Mouse (Mus musculus) right cerebral cortex, postnatal 4 days (tissue): ENCODE data around the gene Sh2d4b.

ENCODE experiments used
- DNase-seq: peaks from one replicate; pipeline ENCODE4 v3.0.0-alpha.2; 2022

Gene Sh2d4b

GRCm38 (mm10) chr14:40893196-40893595 lies at the start of gene Sh2d4b:
TSS of gene Sh2d4b (minus strand) at chr14:40893266.
- DNase-seq = no peak

- no peak for DNase-seq
These were observed 49.4 kb upstream of the Sh2d4b start for GRCm38 (mm10) chr14:40942429-40942828.

- no peak for DNase-seq
These were observed 45.4 kb upstream of the Sh2d4b start for GRCm38 (mm10) chr14:40938380-40938987.

GRCm38 (mm10) chr14:40937052-40937451 lies 44.0 kb upstream of the Sh2d4b start:
- no peak for DNase-seq

DNA sequence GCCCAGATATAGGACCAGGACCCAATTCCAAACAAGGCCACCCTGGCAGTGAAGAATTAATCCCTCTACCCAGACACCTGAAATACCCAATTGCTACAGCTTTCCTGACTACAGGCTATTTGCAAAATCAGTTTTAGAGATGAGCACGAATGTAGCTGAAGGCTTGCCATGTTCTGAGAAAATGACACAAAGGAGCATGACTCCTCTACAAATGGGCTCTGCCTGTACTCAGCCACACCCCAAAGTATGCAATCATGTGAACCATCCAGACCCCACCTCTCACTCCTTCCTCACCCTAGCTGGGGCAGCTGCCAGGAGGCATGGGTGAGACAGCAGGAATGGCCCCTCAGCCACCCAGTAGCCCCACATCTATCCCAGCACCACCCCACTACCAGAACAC lies 42.4 kb upstream of the Sh2d4b start:
- DNase-seq = no peak

- no peak for DNase-seq
These were observed 42.0 kb upstream of the Sh2d4b start for GRCm38 (mm10) chr14:40935054-40935453.

DNA sequence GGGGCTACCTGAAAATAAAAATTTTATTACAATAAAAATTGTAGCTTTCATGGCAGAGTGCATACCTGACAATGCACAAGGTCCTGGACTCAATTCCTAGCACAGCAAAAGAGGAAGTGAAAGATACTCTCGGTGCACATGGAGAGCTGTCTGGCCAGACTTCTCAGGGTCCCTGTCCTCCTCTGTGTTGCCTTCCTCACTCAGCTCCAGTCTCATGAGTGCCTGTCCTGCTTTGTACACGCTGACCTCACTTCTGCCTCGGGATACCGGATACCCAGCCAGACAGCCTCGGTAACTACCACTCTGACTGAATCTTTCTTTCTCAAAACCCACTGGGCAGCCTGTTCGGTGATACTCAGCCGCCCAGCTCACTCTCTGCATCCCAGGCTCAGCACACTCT lies 40.3 kb upstream of the Sh2d4b start:
- DNase-seq = no peak

DNA sequence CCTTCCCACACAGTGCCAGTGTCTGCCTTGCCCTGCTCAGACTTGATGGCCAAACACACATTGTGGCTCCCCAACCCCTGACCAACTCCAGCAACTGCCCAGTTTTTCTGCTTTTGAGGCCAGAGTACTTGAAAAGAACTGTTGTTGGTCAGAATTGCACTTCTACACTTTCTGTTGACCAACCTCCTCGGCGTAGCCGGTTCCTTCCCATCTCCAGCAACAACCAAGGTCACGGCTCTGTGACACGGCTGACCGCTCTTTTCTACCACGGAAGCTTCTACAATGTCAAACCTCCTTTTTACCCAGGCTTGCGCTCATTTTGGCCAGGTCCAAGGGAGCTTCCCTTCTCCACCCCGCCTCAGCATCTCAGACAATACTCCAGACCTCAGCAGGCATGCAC lies 39.2 kb upstream of the Sh2d4b start:
- no peak for DNase-seq

DNA sequence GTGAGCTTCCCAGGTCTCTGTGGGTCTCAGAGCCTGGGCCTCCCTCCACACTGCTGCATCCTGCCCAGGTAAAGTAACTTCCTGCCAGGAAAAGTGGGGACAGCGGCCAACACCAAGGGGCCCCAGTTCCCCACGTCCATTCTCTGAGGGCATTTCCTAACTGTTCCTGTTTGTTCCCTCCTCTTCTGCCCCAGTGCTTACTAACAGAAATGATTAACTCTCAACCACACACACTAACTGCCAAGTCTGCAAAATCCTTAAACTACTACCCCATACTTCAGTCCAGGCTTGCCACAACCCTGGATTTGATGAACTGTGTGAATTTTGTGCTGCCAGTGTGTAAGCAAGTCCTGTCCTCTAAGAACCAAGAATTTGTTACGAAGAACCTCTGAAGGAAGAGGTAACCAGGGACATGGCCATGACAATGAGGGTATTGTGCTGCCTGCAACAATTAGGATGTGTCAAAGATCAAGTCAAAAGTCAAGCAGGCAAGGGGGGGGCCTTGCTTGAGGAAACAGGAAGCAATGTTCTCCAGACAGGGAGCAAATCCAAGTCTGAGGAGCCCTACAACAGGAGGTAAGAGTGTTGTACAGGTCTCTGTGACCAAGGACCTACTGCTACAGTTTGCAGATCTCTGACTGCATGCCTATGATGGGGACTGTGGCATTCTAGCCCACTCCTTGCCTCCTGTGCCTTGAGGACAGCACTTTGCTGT lies 38.2 kb upstream of the Sh2d4b start:
- no peak for DNase-seq

- DNase-seq = no peak
These were observed 36.9 kb upstream of the Sh2d4b start for GRCm38 (mm10) chr14:40929943-40930342.

- DNase-seq = no peak
These were observed 35.8 kb upstream of the Sh2d4b start for GRCm38 (mm10) chr14:40928897-40929296.

GRCm38 (mm10) chr14:40927041-40927440 lies 34.0 kb upstream of the Sh2d4b start:
- no peak for DNase-seq

DNA sequence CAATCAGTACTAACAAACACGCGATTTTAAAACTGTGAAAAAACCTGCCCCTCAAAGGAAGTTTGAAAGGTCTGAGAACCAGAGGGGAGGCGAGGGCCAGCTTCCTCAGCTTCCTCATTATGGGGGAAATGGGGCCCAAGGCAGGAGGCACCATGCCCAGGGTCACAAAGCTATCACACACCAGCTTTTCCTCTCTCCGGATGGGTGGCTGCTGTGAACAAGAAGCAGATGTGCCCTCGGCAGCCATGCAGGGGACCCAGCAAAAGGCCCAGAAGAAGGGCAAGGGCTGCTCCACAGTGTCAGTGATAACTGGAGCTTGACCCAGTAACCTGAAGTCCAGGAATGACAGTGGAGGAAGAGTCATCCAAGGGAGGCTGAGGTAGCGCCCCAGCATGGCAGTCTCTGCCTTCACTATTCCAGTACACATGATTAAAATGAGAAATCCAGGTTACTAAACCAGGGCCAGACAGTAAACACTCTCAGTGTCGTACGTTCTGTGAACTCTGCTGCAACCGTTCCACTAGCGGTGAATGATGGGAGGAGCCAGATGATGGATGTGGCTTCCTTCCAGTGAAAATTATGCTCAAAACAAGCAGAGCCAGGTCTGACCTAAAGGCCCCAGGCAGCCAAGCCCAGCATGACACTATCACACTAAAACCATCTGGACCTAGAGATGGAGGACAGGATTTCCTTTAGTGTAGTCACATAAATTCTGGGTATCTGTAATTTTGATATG lies 31.5 kb upstream of the Sh2d4b start:
- DNase-seq = no peak

- no peak for DNase-seq
These were observed 28.2 kb upstream of the Sh2d4b start for GRCm38 (mm10) chr14:40921241-40921640.

GRCm38 (mm10) chr14:40919521-40919920 lies 26.5 kb upstream of the Sh2d4b start:
- DNase-seq = no peak

DNA sequence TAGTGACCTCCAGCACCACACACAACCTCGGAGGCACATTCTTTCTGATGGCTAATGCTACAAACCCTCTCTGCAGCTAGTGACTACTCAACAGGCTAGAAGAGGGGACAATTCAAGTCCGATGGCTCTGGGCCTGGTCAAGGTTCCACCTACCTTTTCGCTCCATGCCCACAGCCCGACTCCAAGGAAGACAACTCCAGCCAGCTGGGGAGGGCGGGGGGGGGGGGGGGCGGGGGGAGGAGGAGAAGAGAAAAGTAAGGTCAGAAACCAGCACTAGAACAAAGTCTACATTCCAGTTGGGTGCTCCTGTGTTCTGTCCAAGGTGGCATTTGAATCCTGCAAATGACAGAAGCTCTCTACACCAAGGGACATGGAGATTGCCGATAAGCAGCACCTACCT lies 25.4 kb upstream of the Sh2d4b start:
- DNase-seq = no peak

- DNase-seq = peak; percentile 91
These were observed 24.6 kb upstream of the Sh2d4b start for GRCm38 (mm10) chr14:40917632-40918031.

GRCm38 (mm10) chr14:40916667-40917066 lies 23.6 kb upstream of the Sh2d4b start:
- no peak for DNase-seq

GRCm38 (mm10) chr14:40915838-40916237 lies 22.8 kb upstream of the Sh2d4b start:
- no peak for DNase-seq

DNA sequence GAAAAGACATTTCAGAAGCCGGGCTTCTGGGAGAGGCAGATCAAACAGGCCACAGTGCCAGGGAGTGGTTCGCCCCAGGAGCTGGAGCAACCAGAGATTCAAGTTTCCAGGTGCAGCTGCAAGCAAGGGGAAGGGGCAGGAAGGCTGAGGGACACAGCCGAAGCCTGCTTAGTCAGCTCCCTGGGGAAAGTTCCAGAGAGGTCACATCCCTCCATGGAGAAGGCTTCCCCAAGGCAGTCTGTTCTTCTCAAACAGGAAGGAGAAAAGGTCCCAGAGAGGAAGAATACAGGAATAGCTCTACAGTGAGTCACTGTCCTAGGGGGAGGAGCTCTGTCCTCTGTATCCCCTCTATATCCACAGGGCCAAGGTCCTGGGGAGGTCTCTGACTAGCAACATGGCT lies 21.6 kb upstream of the Sh2d4b start:
- no peak for DNase-seq

DNA sequence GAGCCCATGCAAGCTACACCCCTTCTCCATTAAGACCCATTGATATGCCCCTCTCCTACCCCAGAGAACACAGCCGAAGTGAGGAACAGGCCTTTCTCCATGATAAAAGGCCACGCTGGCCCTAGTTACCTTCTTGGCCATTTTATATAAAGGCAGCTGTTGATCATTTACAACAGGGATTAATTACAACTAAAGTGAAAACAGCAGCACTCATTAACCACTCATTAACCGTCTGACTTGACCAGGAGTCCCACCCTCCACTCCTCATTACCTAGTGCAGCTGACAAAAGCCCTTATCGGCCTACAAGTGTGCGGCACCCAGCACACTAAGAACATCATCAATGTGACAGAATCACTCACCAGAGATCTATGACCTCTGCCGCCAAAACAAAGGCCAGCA lies 20.6 kb upstream of the Sh2d4b start:
- DNase-seq = no peak

- DNase-seq = no peak
These were observed 18.5 kb upstream of the Sh2d4b start for GRCm38 (mm10) chr14:40911529-40911928.

- DNase-seq = no peak
These were observed 15.7 kb upstream of the Sh2d4b start for GRCm38 (mm10) chr14:40908763-40909162.

GRCm38 (mm10) chr14:40906770-40907169 lies 13.7 kb upstream of the Sh2d4b start:
- no peak for DNase-seq
